In the genomic region with DNA sequence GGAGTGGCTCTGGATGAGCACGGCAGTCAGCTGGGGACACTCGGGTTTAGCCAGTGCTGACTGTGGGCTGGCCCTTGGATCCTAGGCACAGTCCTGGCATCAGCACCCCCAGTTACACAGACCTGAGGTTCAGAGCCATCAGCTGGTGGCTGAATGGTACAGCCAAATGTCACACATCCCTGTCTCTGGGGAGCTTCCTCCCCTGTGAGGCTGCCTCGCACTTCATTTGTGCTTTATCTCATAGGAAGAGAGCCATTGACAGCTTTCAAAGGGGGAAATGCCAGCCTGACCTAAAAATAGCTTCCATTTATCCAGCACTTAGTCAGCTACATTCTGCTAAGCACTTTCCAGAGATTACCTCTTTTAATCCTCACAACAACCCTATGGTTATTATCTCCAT, we compare ENCODE assay signal across 16 mouse cellular contexts. TPM values are rescaled to one million over a fixed set of nuclear protein-coding genes. Genes with fewer than 3 reads are reported as not detected.
A peak's percentile ranks its signal among the peaks of the same experiment; 100 is the strongest.
DNase-seq lines count a peak whose midpoint lies in the region; ATAC-seq and TF ChIP-seq lines count a peak whose summit lies in the region.
"Had no signal": no experiment of that assay in that cellular context is flagged by ENCODE, and none has a peak within 500 bp of the region (broad histone marks: within the 10 kb centered on the region; RNA-seq: fewer than 3 reads in every experiment).

No protein-coding gene starts in this region.

- no peaks in the 10 kb centered on the region for H3K36me3 ChIP-seq in forebrain, embryonic 15.5 days
- 0 out of 2 replicates have a peak, but pooled peaks cover 6% of the 10 kb centered on the region for H3K36me3 ChIP-seq in forebrain, embryonic 12.5 days (replicated peaks)
- no peaks in the 10 kb centered on the region for H3K36me3 ChIP-seq in liver, postnatal 0 days (replicated peaks; ENCODE audit: insufficient read depth, low read length)
- H3K36me3 ChIP-seq in intestine, postnatal 0 days (ENCODE audit: control insufficient read depth, insufficient read depth) = no peaks in the 10 kb centered on the region
- H3K36me3 ChIP-seq: G1E had no signal

- H3K4me3 ChIP-seq in forebrain, embryonic 15.5 days = no peak overlapping the region
- no peak overlapping the region for H3K4me3 ChIP-seq in forebrain, embryonic 12.5 days (replicated peaks)
- no peak overlapping the region for H3K4me3 ChIP-seq in liver, postnatal 0 days (ENCODE audit: low read depth, low read length)
- H3K4me3 ChIP-seq in intestine, postnatal 0 days (ENCODE audit: low read depth, low read length) = no peak overlapping the region
- H3K4me3 ChIP-seq: neural tube, embryonic 13.5 days had no signal

- no peak for TF ChIP-seq EP300 in liver, postnatal 0 days (IDR thresholded peaks at IDR 0.05; ENCODE audit: low read depth)

- peak; percentile 29; the same call in 1 of the 2 replicates for ATAC-seq in forebrain, embryonic 15.5 days (replicated peaks)
- ATAC-seq in forebrain, embryonic 12.5 days (ENCODE audit: low FRiP score) = no peak
- ATAC-seq in liver, postnatal 0 days = no peak
- ATAC-seq in intestine, postnatal 0 days = no peak

- WGBS in forebrain, embryonic 15.5 days = 69% methylated on average over 3 of the region's 3 CpGs
- 68% methylated on average over 3 of the region's 3 CpGs for WGBS in forebrain, embryonic 12.5 days
- 62% methylated on average over 3 of the region's 3 CpGs for WGBS in liver, postnatal 0 days (ENCODE audit: insufficient replicate concordance)
- WGBS in intestine, postnatal 0 days = 61% methylated on average over 3 of the region's 3 CpGs

- peak overlapping the region; percentile 9 for H3K27ac ChIP-seq in forebrain, embryonic 15.5 days (replicated peaks)
- H3K27ac ChIP-seq in forebrain, embryonic 12.5 days = no peak overlapping the region
- H3K27ac ChIP-seq in liver, postnatal 0 days (ENCODE audit: low read depth) = peak overlapping the region; percentile 78
- H3K27ac ChIP-seq in intestine, postnatal 0 days (ENCODE audit: low read depth, low read length) = no peak overlapping the region
- H3K27ac ChIP-seq: macrophage; neural tube, embryonic 13.5 days had no signal

- H3K27me3 ChIP-seq in forebrain, embryonic 15.5 days = no peaks in the 10 kb centered on the region
- H3K27me3 ChIP-seq in forebrain, embryonic 12.5 days = no peaks in the 10 kb centered on the region
- no peaks in the 10 kb centered on the region for H3K27me3 ChIP-seq in liver, postnatal 0 days (ENCODE audit: insufficient read depth, low read length)
- no peaks in the 10 kb centered on the region for H3K27me3 ChIP-seq in intestine, postnatal 0 days (replicated peaks; ENCODE audit: control insufficient read depth, insufficient read depth, low read length)
- H3K27me3 ChIP-seq: neural tube, embryonic 13.5 days had no signal

- H3K4me1 ChIP-seq in forebrain, embryonic 15.5 days = peaks cover 20% of the 10 kb centered on the region
- H3K4me1 ChIP-seq in forebrain, embryonic 12.5 days = peaks cover 27% of the 10 kb centered on the region
- peaks cover 18% of the 10 kb centered on the region; the same call in 1 of the 2 replicates for H3K4me1 ChIP-seq in liver, postnatal 0 days (ENCODE audit: insufficient read depth)
- H3K4me1 ChIP-seq in intestine, postnatal 0 days (replicated peaks; ENCODE audit: control insufficient read depth, insufficient read depth, low read length) = 0 out of 2 replicates have a peak, but pooled peaks cover 2% of the 10 kb centered on the region

- H3K9ac ChIP-seq in forebrain, embryonic 15.5 days (replicated peaks) = no peak overlapping the region
- H3K9ac ChIP-seq in forebrain, embryonic 12.5 days = no peak overlapping the region
- no peak overlapping the region; the same call in 1 of the 2 replicates for H3K9ac ChIP-seq in liver, postnatal 0 days (replicated peaks)
- no peak overlapping the region for H3K9ac ChIP-seq in intestine, postnatal 0 days (ENCODE audit: low read depth, low read length)
- H3K9ac ChIP-seq: neural tube, embryonic 13.5 days had no signal

- no peak for TF ChIP-seq CTCF in liver, postnatal 0 days (IDR thresholded peaks at IDR 0.05; ENCODE audit: low read depth)
- no peak for TF ChIP-seq CTCF in intestine, postnatal 0 days (IDR thresholded peaks at IDR 0.05; ENCODE audit: low read depth)

- no peak for DNase-seq in liver, postnatal 0 days
- no peak for DNase-seq in liver
- DNase-seq in gastrocnemius, postnatal 25 days = peak; percentile 43
- DNase-seq in heart, postnatal 14 days = peak; percentile 9 to 28
- no peak for DNase-seq in thymus, postnatal 25 days
- DNase-seq: cerebellum, postnatal 25 days had no signal

- intact Hi-C loops in heart, postnatal 14 days (cut with DNase I) = no loop called here

- H3K4me2 ChIP-seq in forebrain, embryonic 15.5 days (replicated peaks) = no peak overlapping the region
- H3K4me2 ChIP-seq in forebrain, embryonic 12.5 days = no peak overlapping the region
- no peak overlapping the region for H3K4me2 ChIP-seq in liver, postnatal 0 days (ENCODE audit: low read depth, low read length)
- no peak overlapping the region for H3K4me2 ChIP-seq in intestine, postnatal 0 days (replicated peaks; ENCODE audit: low read depth)
- H3K4me2 ChIP-seq: liver, embryonic 11.5 days; neural tube, embryonic 13.5 days had no signal

- H3K9me3 ChIP-seq in forebrain, embryonic 15.5 days = no peaks in the 10 kb centered on the region
- H3K9me3 ChIP-seq in forebrain, embryonic 12.5 days = no peaks in the 10 kb centered on the region
- H3K9me3 ChIP-seq in liver, postnatal 0 days (ENCODE audit: low read length) = no peaks in the 10 kb centered on the region
- no peaks in the 10 kb centered on the region for H3K9me3 ChIP-seq in intestine, postnatal 0 days (ENCODE audit: control insufficient read depth)
- H3K9me3 ChIP-seq: G1E; neural tube, embryonic 13.5 days had no signal

RNA-seq across cellular contexts. Expression of gene Mybphl, which starts 1.1 kb away (rescaled TPM):
- polyA plus RNA-seq in forebrain, embryonic 15.5 days (2015; fragmentation: Nextera tagmentation; extraction: Ambion mirVana) = not detected in 2 replicates
- polyA plus RNA-seq in forebrain, embryonic 12.5 days (2016; fragmentation: Nextera tagmentation; extraction: Ambion mirVana) = 0.15 and 0.31 TPM in 2 replicates
- 0.49 and 0.76 TPM in 2 replicates for polyA plus RNA-seq in liver, postnatal 0 days (2015; fragmentation: Nextera tagmentation; extraction: Ambion mirVana)
- total RNA-seq in gastrocnemius, postnatal 25 days (2021) = not detected
- 10 to 100 TPM; 18.9 to 53.7 TPM for total RNA-seq in heart, postnatal 14 days (2021)
- not detected in 2 replicates for polyA plus RNA-seq in intestine, postnatal 0 days (2015; fragmentation: Nextera tagmentation; extraction: Ambion mirVana)
- total RNA-seq: G1E; hematopoietic stem cell, adult 5-6 weeks had no signal
- polyA plus RNA-seq: G1E; kidney, embryonic 14.5 days; macrophage; neural tube, embryonic 13.5 days; small intestine, adult 2 months had no signal

RNA-seq across cellular contexts. Expression of gene Psrc1, which starts 20.0 kb away (rescaled TPM):
- polyA plus RNA-seq in forebrain, embryonic 15.5 days (2015; fragmentation: Nextera tagmentation; extraction: Ambion mirVana) = 35.6 and 41.5 TPM in 2 replicates
- polyA plus RNA-seq in forebrain, embryonic 12.5 days (2016; fragmentation: Nextera tagmentation; extraction: Ambion mirVana) = 82.6 and 83.1 TPM in 2 replicates
- 5.6 and 7.8 TPM in 2 replicates for polyA plus RNA-seq in liver, postnatal 0 days (2015; fragmentation: Nextera tagmentation; extraction: Ambion mirVana)
- total RNA-seq in gastrocnemius, postnatal 25 days (2021) = under 1 TPM in 1 of 2 experiments, not detected in 1; 0.32 TPM
- 1 to 10 TPM; 1.1 to 1.7 TPM for total RNA-seq in heart, postnatal 14 days (2021)
- 3.3 and 5.3 TPM in 2 replicates for polyA plus RNA-seq in intestine, postnatal 0 days (2015; fragmentation: Nextera tagmentation; extraction: Ambion mirVana)

RNA-seq across cellular contexts. Expression of gene Celsr2, which starts 51.7 kb away (rescaled TPM):
- 49.1 and 52.8 TPM in 2 replicates for polyA plus RNA-seq in forebrain, embryonic 15.5 days (2015; fragmentation: Nextera tagmentation; extraction: Ambion mirVana)
- 60.4 and 61.3 TPM in 2 replicates for polyA plus RNA-seq in forebrain, embryonic 12.5 days (2016; fragmentation: Nextera tagmentation; extraction: Ambion mirVana)
- 0.18 and 0.30 TPM in 2 replicates for polyA plus RNA-seq in liver, postnatal 0 days (2015; fragmentation: Nextera tagmentation; extraction: Ambion mirVana)
- total RNA-seq in gastrocnemius, postnatal 25 days (2021) = 1 to 10 TPM; 4.8 to 5.9 TPM
- total RNA-seq in heart, postnatal 14 days (2021) = 1 to 10 TPM; 5.4 to 5.9 TPM
- polyA plus RNA-seq in intestine, postnatal 0 days (2015; fragmentation: Nextera tagmentation; extraction: Ambion mirVana) = 0.50 and 1.4 TPM in 2 replicates
- polyA plus RNA-seq: macrophage had no signal

Comparison
In these comparisons a context has a peak if more than half of its experiments do, and no peak if none do; other contexts are left out.
1. H3K27ac ChIP-seq: peak in forebrain, embryonic 15.5 days (single experiment) and liver, postnatal 0 days (single experiment); none in forebrain, embryonic 12.5 days (single experiment) and intestine, postnatal 0 days (single experiment).
2. DNase-seq: peak in gastrocnemius, postnatal 25 days (single experiment) and heart, postnatal 14 days (2 of 2); none in liver, postnatal 0 days (single experiment), liver (single experiment) and thymus, postnatal 25 days (single experiment).
3. RNA of gene Celsr2, which starts 51.7 kb away (polyA plus RNA-seq): 60.4 to 61.3 TPM in forebrain, embryonic 12.5 days and 49.1 to 52.8 TPM in forebrain, embryonic 15.5 days; 0.50 to 1.4 TPM in intestine, postnatal 0 days and 0.18 to 0.30 TPM in liver, postnatal 0 days; every median in the first group is over 10 times any median in the second.